Mouse (Mus musculus) MEL (cell line): ENCODE measurements around the gene Trim2. TPM values are rescaled to one million over a fixed set of nuclear protein-coding genes. Genes with fewer than 3 reads are reported as not detected.

ENCODE experiments used
- DNase-seq: peaks from one replicate; pipeline ENCODE4 v3.0.0; 2011; ENCODE audit warnings: low read depth, low spot score
- H3K27ac ChIP-seq: 2 replicates; pipeline ENCODE4 v1.5.1; 2012; ENCODE audit warnings: low read depth, mild to moderate bottlenecking, control low read depth, low read length, moderate library complexity; ENCODE audit not compliant: control insufficient read depth
- H3K27me3 ChIP-seq, 2 experiments: fragments of 150-350 bp in 1 of 2; sonication (generic) in 1 of 2; 2 replicates each; pipeline ENCODE4 v1.6.1; 2012; ENCODE audit warnings: low read length in 2 of 2, mild to moderate bottlenecking in 2 of 2, improper control_type of control experiment in 1 of 2, moderate library complexity in 1 of 2; ENCODE audit not compliant: insufficient read depth in 2 of 2, control insufficient read depth in 1 of 2
- H3K36me3 ChIP-seq, 2 experiments: 2 replicates each; pipeline ENCODE4 v1.6.1; 2012 to 2014; ENCODE audit warnings: low read length in 2 of 2, improper control_type of control experiment in 1 of 2, inconsistent platforms in 1 of 2, mild to moderate bottlenecking in 1 of 2; ENCODE audit not compliant: insufficient read depth in 2 of 2, control insufficient read depth in 1 of 2
- H3K4me1 ChIP-seq, 2 experiments: fragments of 150-350 bp in 1 of 2; sonication (generic) in 1 of 2; 2 replicates each; pipeline ENCODE4 v1.6.1; 2012; ENCODE audit warnings: low read length in 2 of 2, improper control_type of control experiment in 1 of 2, mild to moderate bottlenecking in 1 of 2; ENCODE audit not compliant: insufficient read depth in 2 of 2, control insufficient read depth in 1 of 2
- H3K4me3 ChIP-seq, 2 experiments: fragments of 150-350 bp in 1 of 2; sonication (generic) in 1 of 2; 2 replicates each; pipeline ENCODE4 v1.5.1; 2012; ENCODE audit warnings: low read depth in 2 of 2, low read length in 2 of 2, mild to moderate bottlenecking in 2 of 2, moderate library complexity in 2 of 2, control low read depth in 1 of 2, improper control_type of control experiment in 1 of 2; ENCODE audit not compliant: control insufficient read depth in 1 of 2, insufficient read depth in 1 of 2
- H3K79me2 ChIP-seq: 2 replicates; pipeline ENCODE4 v1.6.1; 2012; ENCODE audit warnings: mild to moderate bottlenecking, low read length, moderate library complexity; ENCODE audit not compliant: control insufficient read depth, poor library complexity, insufficient read depth
- H3K9ac ChIP-seq: 2 replicates; pipeline ENCODE4 v1.6.1; 2012; ENCODE audit warnings: low read depth, mild to moderate bottlenecking, control low read depth, low read length, moderate library complexity; ENCODE audit not compliant: control insufficient read depth, poor library complexity, severe bottlenecking
- H3K9me3 ChIP-seq: fragments of 150-350 bp; sonication (generic); replicated peaks from 2 replicates; pipeline ENCODE4 v1.6.1; 2012; ENCODE audit warnings: mild to moderate bottlenecking, low read length, improper control_type of control experiment, moderate library complexity; ENCODE audit not compliant: insufficient read depth
- BHLHE40 ChIP-seq: IDR thresholded peaks from 2 replicates; pipeline ENCODE4 v1.6.1; 2012; ENCODE audit warnings: low read depth, mild to moderate bottlenecking, inconsistent platforms, low read length, improper control_type of control experiment, borderline replicate concordance
- CHD2 ChIP-seq: IDR thresholded peaks from 2 replicates; pipeline ENCODE4 v1.6.1; 2011; ENCODE audit warnings: low read length, improper control_type of control experiment
- CTCF ChIP-seq, 3 experiments: IDR thresholded peaks in 2 of 3; conservative IDR thresholded peaks in 1 of 3; 2 replicates each; pipeline ENCODE4 v1.5.1; 2011 to 2012; ENCODE audit warnings: low read length in 3 of 3, low read depth in 2 of 3, mild to moderate bottlenecking in 2 of 3, improper control_type of control experiment in 1 of 3, inconsistent platforms in 1 of 3, mixed read lengths in 1 of 3, moderate library complexity in 1 of 3; ENCODE audit not compliant: control insufficient read depth in 1 of 3, insufficient read depth in 1 of 3, poor library complexity in 1 of 3, severe bottlenecking in 1 of 3
- E2F4 ChIP-seq: IDR thresholded peaks from 2 replicates; pipeline ENCODE4 v1.6.1; 2011; ENCODE audit warnings: low read depth, low read length, improper control_type of control experiment, borderline replicate concordance
- ELF1 ChIP-seq: IDR thresholded peaks from 2 replicates; pipeline ENCODE4 v1.6.1; 2014; ENCODE audit warnings: low read depth, mild to moderate bottlenecking, inconsistent platforms, low read length, improper control_type of control experiment, moderate library complexity
- EP300 ChIP-seq, 2 experiments: IDR thresholded peaks; 2 replicates each; pipeline ENCODE4 v1.6.1; 2011; ENCODE audit warnings: improper control_type of control experiment in 2 of 2, low read length in 2 of 2, low read depth in 1 of 2, mild to moderate bottlenecking in 1 of 2
- ETS1 ChIP-seq: IDR thresholded peaks from 2 replicates; pipeline ENCODE4 v1.6.1; 2012; ENCODE audit warnings: low read depth, mild to moderate bottlenecking, inconsistent platforms, low read length, improper control_type of control experiment, moderate library complexity
- GABPA ChIP-seq: IDR thresholded peaks from 2 replicates; pipeline ENCODE4 v1.6.1; 2012; ENCODE audit warnings: low read depth, mild to moderate bottlenecking, inconsistent platforms, low read length, improper control_type of control experiment, moderate library complexity
- KAT2A ChIP-seq: conservative IDR thresholded peaks from 2 replicates; pipeline ENCODE4 v1.6.1; 2012; ENCODE audit warnings: low read depth, low read length, improper control_type of control experiment, inconsistent platforms
- MAFK ChIP-seq: IDR thresholded peaks from 2 replicates; pipeline ENCODE4 v1.6.1; 2011; ENCODE audit warnings: low read depth, mild to moderate bottlenecking, low read length, improper control_type of control experiment, borderline replicate concordance
- MAX ChIP-seq: IDR thresholded peaks from 2 replicates; pipeline ENCODE4 v1.6.1; 2011; ENCODE audit warnings: low read length, improper control_type of control experiment
- MAZ ChIP-seq: IDR thresholded peaks from 2 replicates; pipeline ENCODE4 v1.6.1; 2012; ENCODE audit warnings: low read depth, mild to moderate bottlenecking, inconsistent platforms, low read length, improper control_type of control experiment
- MXI1 ChIP-seq: IDR thresholded peaks from 2 replicates; pipeline ENCODE4 v1.6.1; 2011; ENCODE audit warnings: mild to moderate bottlenecking, low read depth, low read length, improper control_type of control experiment
- MYB ChIP-seq: IDR thresholded peaks from 2 replicates; pipeline ENCODE4 v1.6.1; 2011; ENCODE audit warnings: mild to moderate bottlenecking, low read depth, low read length, improper control_type of control experiment
- NELFE ChIP-seq: IDR thresholded peaks from 2 replicates; pipeline ENCODE4 v1.6.1; 2011; ENCODE audit warnings: low read depth, low read length, improper control_type of control experiment
- NRF1 ChIP-seq: IDR thresholded peaks from 2 replicates; pipeline ENCODE4 v1.6.1; 2014; ENCODE audit warnings: low read depth, mild to moderate bottlenecking, inconsistent platforms, low read length, improper control_type of control experiment, moderate library complexity; ENCODE audit not compliant: poor library complexity, insufficient read depth, severe bottlenecking
- POLR2A ChIP-seq, 2 experiments: IDR thresholded peaks; 2 replicates each; pipeline ENCODE4 v1.6.1; 2011 to 2012; ENCODE audit warnings: low read length in 2 of 2, mild to moderate bottlenecking in 2 of 2, control low read depth in 1 of 2, improper control_type of control experiment in 1 of 2, low read depth in 1 of 2, moderate library complexity in 1 of 2; ENCODE audit not compliant: control insufficient read depth in 1 of 2, insufficient read depth in 1 of 2, poor library complexity in 1 of 2
- POLR2AphosphoS5 ChIP-seq: IDR thresholded peaks from 2 replicates; pipeline ENCODE4 v1.6.1; 2012; ENCODE audit warnings: low read depth, borderline replicate concordance, mild to moderate bottlenecking, inconsistent platforms, low read length, moderate library complexity, mixed read lengths
- RAD21 ChIP-seq: IDR thresholded peaks from 2 replicates; pipeline ENCODE4 v1.6.1; 2011; ENCODE audit warnings: mild to moderate bottlenecking, low read depth, low read length, improper control_type of control experiment
- SMC3 ChIP-seq: IDR thresholded peaks from 2 replicates; pipeline ENCODE4 v1.6.1; 2011; ENCODE audit warnings: low read depth, low read length, improper control_type of control experiment
- TAL1 ChIP-seq: IDR thresholded peaks from 2 replicates; pipeline ENCODE4 v1.6.1; 2012; ENCODE audit warnings: mild to moderate bottlenecking, inconsistent platforms, low read length, moderate library complexity, mixed read lengths
- TBP ChIP-seq: IDR thresholded peaks from 2 replicates; pipeline ENCODE4 v1.8.0; 2011; ENCODE audit warnings: low read depth, low read length, improper control_type of control experiment
- TCF12 ChIP-seq: IDR thresholded peaks from 2 replicates; pipeline ENCODE4 v1.6.1; 2014; ENCODE audit warnings: low read depth, mild to moderate bottlenecking, inconsistent platforms, low read length, improper control_type of control experiment, moderate library complexity
- USF1 ChIP-seq: IDR thresholded peaks from 2 replicates; pipeline ENCODE4 v1.6.1; 2014; ENCODE audit warnings: low read depth, mild to moderate bottlenecking, inconsistent platforms, low read length, improper control_type of control experiment, moderate library complexity
- USF2 ChIP-seq, 2 experiments: IDR thresholded peaks; 2 replicates each; pipeline ENCODE4 v1.6.1; 2011 to 2012; ENCODE audit warnings: improper control_type of control experiment in 2 of 2, low read length in 2 of 2, borderline replicate concordance in 1 of 2, inconsistent platforms in 1 of 2, low read depth in 1 of 2, mild to moderate bottlenecking in 1 of 2; ENCODE audit not compliant: insufficient read depth in 1 of 2
- ZKSCAN1 ChIP-seq: IDR thresholded peaks from 2 replicates; pipeline ENCODE4 v1.6.1; 2012; ENCODE audit warnings: low read depth, mild to moderate bottlenecking, inconsistent platforms, low read length, improper control_type of control experiment, moderate library complexity
- ZNF384 ChIP-seq: IDR thresholded peaks from 2 replicates; pipeline ENCODE4 v1.6.1; 2012; ENCODE audit warnings: low read depth, mild to moderate bottlenecking, inconsistent platforms, low read length, improper control_type of control experiment
- polyA plus RNA-seq, 2 experiments: library from polyadenylated mRNA; stranded (reverse) in 1 of 2; unstranded in 1 of 2; fragments of >175 nt in 1 of 2; fragments of >200 nt in 1 of 2; gene quantifications; 2 replicates each; pipeline versions ENCODE4 v1.2.1 to v1.2.4; 2012; ENCODE audit warnings: low replicate concordance in 2 of 2, low read depth in 1 of 2; ENCODE audit not compliant: insufficient read length in 2 of 2, insufficient read depth in 1 of 2, missing spikeins in 1 of 2
- total RNA-seq: library from RNA; depleted of rRNA; stranded (reverse); fragments of 300-350 nt; gene quantifications from 2 replicates; pipeline ENCODE4 v1.2.3, GENCODE M21; 2012

Trim2 gene
- total and polyA plus RNA-seq, 3 experiments: 1.7 to 4.4 TPM; not detected in 1

DNA sequence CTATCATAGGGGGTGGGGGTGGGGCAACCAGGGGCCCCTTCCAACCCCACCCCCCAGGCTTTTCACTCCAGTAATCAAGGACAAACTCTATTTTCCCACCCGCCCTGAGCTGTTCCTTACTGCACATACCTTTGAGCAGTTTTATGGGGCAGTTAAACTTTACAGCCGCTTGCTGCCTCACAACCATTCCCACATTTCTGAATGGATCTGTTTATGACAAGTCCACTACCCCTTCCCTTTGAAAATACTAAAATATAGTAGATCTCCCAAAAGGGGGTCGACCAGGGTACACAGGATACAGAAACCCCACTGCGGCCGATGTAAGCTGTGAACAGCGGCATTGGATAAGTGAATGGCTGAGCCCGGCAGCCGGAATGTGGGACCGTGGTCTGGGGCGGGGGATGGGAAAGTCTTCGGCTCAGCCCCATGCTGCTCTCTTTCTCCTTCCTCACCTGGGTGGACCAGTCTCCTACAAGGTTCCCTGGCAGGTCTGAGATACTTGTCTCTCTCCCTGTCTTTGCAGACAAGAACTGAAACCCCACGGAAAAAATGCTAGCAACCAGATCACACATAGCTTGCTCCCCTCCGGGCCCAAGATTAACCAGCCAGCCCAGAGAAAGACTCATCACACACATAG lies 36.6 kb downstream of the Trim2 start:
- H3K27me3 ChIP-seq: no peaks in the 10 kb centered on the region
- H3K9ac ChIP-seq: no peak overlapping the region
- H3K4me3 ChIP-seq: no peak overlapping the region

DNA sequence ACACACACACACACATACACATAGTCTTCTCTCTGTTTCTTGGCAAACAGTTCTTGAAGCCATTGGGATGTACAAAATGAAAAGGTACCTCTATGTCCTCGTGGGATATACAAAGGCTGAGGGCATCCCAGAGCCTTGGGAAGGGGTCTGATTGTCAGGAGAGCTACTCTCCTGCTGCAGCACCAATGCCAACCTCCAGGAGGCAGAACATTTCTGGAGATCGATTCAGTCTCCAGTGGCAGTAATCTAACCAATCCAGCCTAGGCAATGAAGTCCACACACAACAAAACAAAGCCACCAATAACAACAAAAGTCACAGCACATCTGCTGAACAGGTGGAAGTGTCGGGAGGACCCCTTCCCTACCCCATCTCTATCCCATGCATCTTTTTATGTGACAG lies 38.2 kb downstream of the Trim2 start:
- Histone ChIP-seq H3K4me1 (peaks cover 7 to 21% of the 10 kb centered on the region in 2 experiments), H3K27me3 (no peaks in the 10 kb centered on the region)
- DNase-seq: peak; percentile 21

More for the DNA sequence above, 36.6 kb downstream of the Trim2 start:
- no peaks in the 10 kb centered on the region for H3K9me3 ChIP-seq
- H3K27ac ChIP-seq: no peak overlapping the region
- H3K79me2 ChIP-seq: no peaks in the 10 kb centered on the region
- TF ChIP-seq POLR2AphosphoS5: no peak
- no peak for TF ChIP-seq NELFE
- no peak for TF ChIP-seq ELF1
- TF ChIP-seq TAL1: no peak
- TF ChIP-seq MYB: no peak
- no peak for TF ChIP-seq NRF1
- no peak for TF ChIP-seq BHLHE40
- TF ChIP-seq MAZ: no peak
- TF ChIP-seq TBP: no peak
- no peak for TF ChIP-seq TCF12
- TF ChIP-seq SMC3: no peak
- TF ChIP-seq USF2 (IDR thresholded peaks at IDR 0.05; ENCODE audit: borderline replicate concordance in 1 of 2, insufficient read depth in 1 of 2, low read depth in 1 of 2, low read length in 2 of 2): no peak
- TF ChIP-seq MXI1: no peak
- TF ChIP-seq CHD2: no peak
- TF ChIP-seq CTCF (IDR thresholded peaks at IDR 0.05 in 2 of 3, conservative IDR thresholded peaks at IDR 0.05 in 1 of 3; ENCODE audit: control insufficient read depth in 1 of 3, insufficient read depth in 1 of 3, low read depth in 2 of 3, low read length in 3 of 3, poor library complexity in 1 of 3, severe bottlenecking in 1 of 3): no peak
- no peak for TF ChIP-seq POLR2A (IDR thresholded peaks at IDR 0.05; ENCODE audit: control insufficient read depth in 1 of 2, insufficient read depth in 1 of 2, low read depth in 1 of 2, low read length in 2 of 2, poor library complexity in 1 of 2)
- TF ChIP-seq MAX: no peak
- TF ChIP-seq USF1: no peak
- no peak for TF ChIP-seq MAFK
- TF ChIP-seq GABPA: no peak
- DNase-seq: no peak
- H3K36me3 ChIP-seq: peaks cover 0 to 7% of the 10 kb centered on the region in 2 experiments; a peak in 2 of 4 replicates
- peaks cover 7 to 21% of the 10 kb centered on the region in 2 experiments for H3K4me1 ChIP-seq

More for the DNA sequence above, 38.2 kb downstream of the Trim2 start:
- Histone ChIP-seq H3K9me3 (no peaks in the 10 kb centered on the region), H3K79me2 (no peaks in the 10 kb centered on the region), H3K4me3 (no peak overlapping the region), H3K27ac (no peak overlapping the region), H3K9ac (no peak overlapping the region), H3K36me3 (peaks cover 0 to 7% of the 10 kb centered on the region in 2 experiments; a peak in 2 of 4 replicates)
- TF ChIP-seq TCF12 (no peak), ELF1 (no peak), SMC3 (peak; percentile 44), TBP (no peak), MYB (no peak), E2F4 (no peak), RAD21 (peak; percentile 24), NELFE (no peak), MAZ (no peak), ETS1 (no peak), ZNF384 (no peak), KAT2A (no peak), EP300 (IDR thresholded peaks at IDR 0.05; ENCODE audit: low read depth in 1 of 2, low read length in 2 of 2) (no peak), MAFK (no peak), CHD2 (no peak), ZKSCAN1 (no peak), CTCF (IDR thresholded peaks at IDR 0.05 in 2 of 3, conservative IDR thresholded peaks at IDR 0.05 in 1 of 3; ENCODE audit: control insufficient read depth in 1 of 3, insufficient read depth in 1 of 3, low read depth in 2 of 3, low read length in 3 of 3, poor library complexity in 1 of 3, severe bottlenecking in 1 of 3) (peak in 2 of 3 experiments; percentile 40 to 46; a peak in 3 of 6 replicates)
